Mouse (Mus musculus) liver, embryonic 12.5 days (tissue): ENCODE measurements around the gene Hist1h4k. TPM values are rescaled to one million over a fixed set of nuclear protein-coding genes. Genes with fewer than 3 reads are reported as not detected.
A peak's percentile ranks its signal among the peaks of the same experiment; 100 is the strongest.
"Not testable (repeated sequence)": the region's sequence is repeated elsewhere in the genome, so short reads cannot be mapped to it uniquely, and the experiment has no call there.

ENCODE experiments used
- ATAC-seq: fragments of 200-750 bp; cut with Nextera tagmentation; 2 replicates; pipeline ENCODE4 v1.8.0; 2017; ENCODE audit warnings: moderate number of reproducible peaks, mild to moderate bottlenecking, moderate library complexity
- H3K27ac ChIP-seq: fragments of 300-500 bp; sonication (generic); 2 replicates; pipeline ENCODE4 v1.5.1; 2016; ENCODE audit warnings: mild to moderate bottlenecking
- H3K27me3 ChIP-seq: fragments of 300-500 bp; sonication (generic); replicated peaks from 2 replicates; pipeline ENCODE4 v1.6.1; 2016; ENCODE audit warnings: mild to moderate bottlenecking, moderate library complexity
- H3K36me3 ChIP-seq: fragments of 300-500 bp; sonication (generic); 2 replicates; pipeline ENCODE4 v1.6.1; 2016; ENCODE audit warnings: mild to moderate bottlenecking, moderate library complexity
- H3K4me1 ChIP-seq: fragments of 300-500 bp; sonication (generic); 2 replicates; pipeline ENCODE4 v1.6.1; 2016
- H3K4me2 ChIP-seq: fragments of 300-500 bp; sonication (generic); 2 replicates; pipeline ENCODE4 v1.6.1; 2016; ENCODE audit warnings: mild to moderate bottlenecking, moderate library complexity
- H3K4me3 ChIP-seq: fragments of 300-500 bp; sonication (generic); 2 replicates; pipeline ENCODE4 v1.5.1; 2016; ENCODE audit warnings: mild to moderate bottlenecking, moderate library complexity
- H3K9ac ChIP-seq: fragments of 300-500 bp; sonication (generic); 2 replicates; pipeline ENCODE4 v1.6.1; 2016; ENCODE audit warnings: mild to moderate bottlenecking, moderate library complexity
- H3K9me3 ChIP-seq: fragments of 300-500 bp; sonication (generic); replicated peaks from 2 replicates; pipeline ENCODE4 v1.6.1; 2016; ENCODE audit warnings: mild to moderate bottlenecking, moderate library complexity
- WGBS: fragments of 180-500 bp; shearing (Covaris S2); methylation state at CpG from one replicate; pipeline ENCODE4 v1.1.7; 2016; ENCODE audit not compliant: insufficient replicate concordance; 5-methylcytosine and 5-hydroxymethylcytosine counted together
- polyA plus RNA-seq: library from polyadenylated mRNA; unstranded; fragments of >200 nt; fragmentation: Nextera tagmentation; extraction: Ambion mirVana; gene quantifications from 2 replicates; pipeline ENCODE4 v1.2.1, GENCODE M21; 2016

The Hist1h4k gene
- polyA plus RNA-seq: 3.7 and 5.9 TPM in 2 replicates

- not testable (repeated sequence) for H3K9me3 ChIP-seq, H3K36me3 ChIP-seq, H3K27me3 ChIP-seq
- WGBS: under 1% methylated on average over 41 of the region's 56 CpGs
- ATAC-seq: peak; percentile 64
- peak within 1 kb of the TSS; percentile 61 for H3K4me3 ChIP-seq
- peak within 1 kb of the TSS; percentile 99 for H3K27ac ChIP-seq
- H3K4me2 ChIP-seq: peak within 1 kb of the TSS; percentile 69
- peak within 1 kb of the TSS; percentile 80 for H3K9ac ChIP-seq
- peaks cover 46% of the 10 kb centered on the region for H3K4me1 ChIP-seq
Measured at GRCm38 (mm10) chr13:21750159-21751017, at the start of gene Hist1h4k. Gene Hist1h4k, minus strand, starts transcription at chr13:21750505.

GRCm38 (mm10) chr13:21797163-21797562, 46.9 kb upstream of the Hist1h4k start:
- H3K27me3 ChIP-seq, H3K27ac ChIP-seq, H3K4me2 ChIP-seq, H3K36me3 ChIP-seq, H3K9me3 ChIP-seq, H3K4me3 ChIP-seq, H3K9ac ChIP-seq, H3K4me1 ChIP-seq: not testable (repeated sequence)
- ATAC-seq: peak; percentile 83

- no peaks in the 10 kb centered on the region for H3K36me3 ChIP-seq
- H3K4me1 ChIP-seq: peaks cover 8% of the 10 kb centered on the region
- no peak overlapping the region for H3K9ac ChIP-seq
- H3K27ac ChIP-seq: no peak overlapping the region
- ATAC-seq: no peak
- no peaks in the 10 kb centered on the region for H3K27me3 ChIP-seq
- no peak overlapping the region for H3K4me3 ChIP-seq
- WGBS: 82% methylated on average over 7 of the region's 7 CpGs
- H3K9me3 ChIP-seq: no peaks in the 10 kb centered on the region
- no peak overlapping the region for H3K4me2 ChIP-seq
Measured at GRCm38 (mm10) chr13:21795584-21795983, 45.3 kb upstream of the Hist1h4k start.

- Histone ChIP-seq H3K9me3 (no peaks in the 10 kb centered on the region), H3K36me3 (no peaks in the 10 kb centered on the region), H3K4me2 (peak overlapping the region; percentile 54), H3K27ac (peak overlapping the region; percentile 51; the same call in 1 of the 2 replicates), H3K27me3 (no peaks in the 10 kb centered on the region), H3K4me3 (no peak overlapping the region; the same call in 1 of the 2 replicates), H3K4me1 (peaks cover 38% of the 10 kb centered on the region), H3K9ac (peak overlapping the region; percentile 52)
- ATAC-seq: no peak
- 29% methylated on average over 18 of the region's 18 CpGs for WGBS
Measured at GRCm38 (mm10) chr13:21790601-21791283, 40.4 kb upstream of the Hist1h4k start.

- H3K4me2 ChIP-seq: peak overlapping the region; percentile 67; the same call in 1 of the 2 replicates
- H3K4me3 ChIP-seq: no peak overlapping the region
- peak overlapping the region; percentile 100; the same call in 1 of the 2 replicates for H3K27ac ChIP-seq
- H3K9ac ChIP-seq: 0 out of 2 replicates have a peak overlapping the region, but pooled peaks have one; percentile 78
- H3K36me3 ChIP-seq: no peaks in the 10 kb centered on the region
- H3K9me3 ChIP-seq: no peaks in the 10 kb centered on the region
- H3K27me3 ChIP-seq: no peaks in the 10 kb centered on the region
- 49% methylated on average over 6 of the region's 6 CpGs for WGBS
- ATAC-seq: no peak
- peaks cover 46% of the 10 kb centered on the region for H3K4me1 ChIP-seq
Measured at GRCm38 (mm10) chr13:21789925-21790324, 39.6 kb upstream of the Hist1h4k start.

GRCm38 (mm10) chr13:21787760-21788593, 37.7 kb upstream of the Hist1h4k start:
- Histone ChIP-seq H3K4me3 (peak overlapping the region; percentile 54), H3K9ac (peak overlapping the region; percentile 78), H3K9me3 (no peaks in the 10 kb centered on the region), H3K36me3 (no peaks in the 10 kb centered on the region), H3K27me3 (no peaks in the 10 kb centered on the region), H3K27ac (peak overlapping the region; percentile 100), H3K4me1 (peaks cover 58% of the 10 kb centered on the region), H3K4me2 (peak overlapping the region; percentile 67)
- ATAC-seq: peak; percentile 17
- 22% methylated on average over 14 of the region's 21 CpGs for WGBS

GRCm38 (mm10) chr13:21786899-21787629, 36.8 kb upstream of the Hist1h4k start, which contains the start of the genes Hist1h2an and Hist1h2bp:
Gene Hist1h2an, minus strand, starts transcription at chr13:21787218.
Gene Hist1h2bp, plus strand, starts transcription at chr13:21787461.
- H3K4me3 ChIP-seq: peak within 1 kb of the TSS; percentile 54
- H3K9me3 ChIP-seq, H3K36me3 ChIP-seq, H3K27me3 ChIP-seq: not testable (repeated sequence)
- H3K4me1 ChIP-seq: peaks cover 64% of the 10 kb centered on the region
- H3K27ac ChIP-seq: peak within 1 kb of the TSS; percentile 100
- WGBS: under 1% methylated on average over 38 of the region's 63 CpGs
- H3K4me2 ChIP-seq: peak within 1 kb of the TSS; percentile 67
- H3K9ac ChIP-seq: peak within 1 kb of the TSS; percentile 78
- ATAC-seq: peak; percentile 88

GRCm38 (mm10) chr13:21786189-21786898, 36.0 kb upstream of the Hist1h4k start:
- Histone ChIP-seq H3K27me3 (no peaks in the 10 kb centered on the region), H3K4me1 (peaks cover 66% of the 10 kb centered on the region), H3K27ac (peak overlapping the region; percentile 100), H3K36me3 (no peaks in the 10 kb centered on the region), H3K9ac (peak overlapping the region; percentile 77), H3K4me3 (peak overlapping the region; percentile 54), H3K9me3 (no peaks in the 10 kb centered on the region), H3K4me2 (peak overlapping the region; percentile 67)
- 6% methylated on average over 8 of the region's 8 CpGs for WGBS
- ATAC-seq: no peak

- Histone ChIP-seq H3K4me3 (peak overlapping the region; percentile 55), H3K4me2 (peak overlapping the region; percentile 87), H3K4me1 (peaks cover 65% of the 10 kb centered on the region), H3K27ac (peak overlapping the region; percentile 100), H3K9ac (peak overlapping the region; percentile 77), H3K27me3 (no peaks in the 10 kb centered on the region), H3K36me3 (no peaks in the 10 kb centered on the region), H3K9me3 (no peaks in the 10 kb centered on the region)
- 64% methylated on average over 6 of the region's 6 CpGs for WGBS
- ATAC-seq: no peak
Measured at GRCm38 (mm10) chr13:21784311-21784710, 34.0 kb upstream of the Hist1h4k start.

GRCm38 (mm10) chr13:21783734-21784161, 33.4 kb upstream of the Hist1h4k start:
- Histone ChIP-seq H3K27me3 (no peaks in the 10 kb centered on the region), H3K4me3 (peak overlapping the region; percentile 55), H3K36me3 (no peaks in the 10 kb centered on the region), H3K27ac (peak overlapping the region; percentile 100), H3K9ac (peak overlapping the region; percentile 77), H3K9me3 (no peaks in the 10 kb centered on the region), H3K4me2 (peak overlapping the region; percentile 87), H3K4me1 (peaks cover 59% of the 10 kb centered on the region)
- WGBS: 4% methylated on average over 9 of the region's 9 CpGs
- no peak for ATAC-seq
